Mouse (Mus musculus): Measurements from ENCODE around the gene Gpn3.

- no peak for TF ChIP-seq CTCF (IDR thresholded peaks at IDR 0.05; ENCODE audit: control insufficient read depth, insufficient read depth, insufficient read length)
- TF ChIP-seq USF1 (IDR thresholded peaks at IDR 0.05; ENCODE audit: low read depth) = no peak
- no peak for TF ChIP-seq MAX (IDR thresholded peaks at IDR 0.05)
- no peak for TF ChIP-seq MYOD1 (IDR thresholded peaks at IDR 0.05; ENCODE audit: control insufficient read depth, insufficient read length, low read depth)
- no peak for TF ChIP-seq CEBPB (IDR thresholded peaks at IDR 0.05; ENCODE audit: low read depth)
- TF ChIP-seq MYOG (IDR thresholded peaks at IDR 0.05; ENCODE audit: control insufficient read depth, extremely low read depth, insufficient read length) = no peak
These were observed 41.1 kb downstream of the Gpn3 start for GRCm38 (mm10) chr5:122412826-122413225.

Measured in C2C12 (cell line).